Mouse (Mus musculus): ENCODE results near the gene Nedd4. TPM values are rescaled to one million over a fixed set of nuclear protein-coding genes. Genes with fewer than 3 reads are reported as not detected.
A peak's percentile ranks its signal among the peaks of the same experiment; 100 is the strongest.
"Not testable (repeated sequence)": the region's sequence is repeated elsewhere in the genome, so short reads cannot be mapped to it uniquely, and the experiment has no call there.

Nedd4 gene
- total RNA-seq, 1 experiment from 2014 or later, result 493 TPM

DNA sequence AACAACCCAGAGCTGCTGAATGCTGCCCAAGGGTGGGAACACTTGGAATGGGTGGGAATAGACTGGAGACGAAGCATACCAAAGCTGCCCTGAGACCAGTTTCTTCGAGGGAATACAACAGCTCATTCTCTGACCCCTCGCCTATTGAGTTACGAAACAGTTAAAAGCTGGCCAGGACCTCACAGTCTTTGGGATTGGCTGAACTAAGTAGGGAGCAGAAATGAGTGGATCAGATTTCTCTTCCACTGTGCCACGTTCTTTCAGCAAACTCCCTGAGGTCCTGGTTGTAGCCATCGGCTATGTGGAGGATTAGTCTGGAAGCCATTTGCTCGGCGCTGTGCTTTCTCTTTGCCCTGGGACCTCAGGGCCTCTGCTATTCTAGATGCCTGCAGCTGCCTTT lies 9.2 kb upstream of the Nedd4 start:
- DNase-seq, result peak; percentile 55

DNA sequence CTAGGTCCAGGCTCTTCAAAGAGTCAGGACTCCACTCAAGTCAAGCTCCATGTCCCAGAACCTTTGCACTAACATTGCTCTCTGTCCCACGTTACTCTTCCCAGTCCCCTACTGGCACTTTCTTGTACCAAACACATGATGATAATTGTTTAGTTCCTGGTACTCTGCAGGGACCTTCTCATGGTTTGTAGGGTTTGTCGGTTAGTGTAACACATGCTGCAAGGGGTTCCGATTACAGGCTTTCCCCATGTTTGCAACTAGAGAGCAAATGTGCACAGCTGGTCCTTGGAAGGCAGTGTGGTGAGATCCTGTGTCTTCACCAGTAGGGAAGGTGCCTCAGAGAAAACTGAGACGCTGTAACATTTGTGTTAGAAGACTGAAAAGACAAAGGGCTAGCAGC lies 8.6 kb upstream of the Nedd4 start:
- DNase-seq, result no peak

DNA sequence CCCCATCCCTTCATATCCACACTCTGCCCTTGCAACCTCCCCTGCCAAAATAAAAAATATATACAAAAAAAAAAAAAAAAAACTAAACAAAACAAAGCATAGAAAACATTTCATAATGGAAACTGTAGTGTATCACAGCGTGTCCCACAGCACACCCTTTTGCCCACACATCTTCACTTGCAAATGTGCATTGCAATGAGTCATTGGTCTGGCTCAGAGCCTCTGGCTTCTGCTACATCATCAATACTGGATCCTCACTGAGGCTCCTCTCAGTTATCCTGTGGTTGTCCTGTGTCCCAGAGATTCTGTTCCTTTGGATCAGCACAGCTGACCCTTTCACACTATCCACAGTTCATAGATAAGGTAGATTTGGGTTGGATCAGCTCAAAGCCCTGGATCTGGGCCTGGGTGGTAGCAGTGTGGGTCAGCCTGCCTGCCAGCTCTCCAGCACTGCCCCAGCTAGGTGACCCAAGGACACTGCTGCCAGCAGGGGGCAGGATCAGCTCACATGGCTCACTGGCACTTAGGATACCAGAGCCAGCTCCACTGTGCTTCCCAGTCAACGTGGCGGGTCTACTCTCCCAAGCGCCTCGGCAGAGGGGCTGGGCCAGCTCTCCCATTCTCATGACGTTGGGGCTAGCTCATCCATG lies 7.4 kb upstream of the Nedd4 start:
- DNase-seq, result peak; percentile 92

DNA sequence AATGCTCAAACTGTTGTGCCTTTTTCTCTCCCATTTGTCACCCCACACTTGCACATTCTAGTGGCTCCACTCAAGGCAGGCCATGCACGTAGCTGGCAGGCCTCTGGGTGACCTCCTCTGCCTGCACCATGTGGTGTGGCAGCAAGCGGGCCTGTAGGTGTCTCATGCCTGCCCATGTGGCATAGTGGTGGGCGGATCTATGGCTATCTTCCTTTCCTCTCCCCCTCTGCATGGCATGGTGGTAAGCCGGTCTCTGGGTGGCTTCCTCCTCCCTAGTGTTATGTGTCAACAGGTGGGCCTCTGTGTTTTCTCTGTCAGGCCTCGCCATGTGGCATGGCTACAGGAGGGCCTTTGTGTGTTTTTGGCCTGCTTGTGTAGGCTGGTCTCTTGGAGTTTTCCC lies 6.5 kb upstream of the Nedd4 start:
- no peak for DNase-seq

DNA sequence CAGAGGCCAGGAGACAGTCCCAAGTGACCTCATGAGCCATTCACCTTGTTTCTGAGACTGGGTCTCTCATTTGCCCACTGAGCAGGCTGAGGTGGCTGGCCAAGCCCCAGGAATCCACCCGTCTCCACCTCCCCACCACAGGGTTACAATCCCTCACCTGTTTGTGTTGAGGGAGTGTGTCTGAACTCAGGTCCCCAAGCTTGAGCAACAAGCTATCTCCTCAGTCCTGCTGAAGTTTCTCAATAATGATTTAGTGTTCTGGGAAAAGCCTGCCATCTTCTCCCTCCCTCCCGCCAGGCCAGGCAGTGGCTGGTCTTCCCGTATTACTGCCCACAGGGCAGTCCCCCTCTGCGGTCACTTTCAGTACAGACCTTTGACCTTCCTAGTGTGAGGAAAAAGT lies 5.7 kb upstream of the Nedd4 start:
- no peak for DNase-seq

DNA sequence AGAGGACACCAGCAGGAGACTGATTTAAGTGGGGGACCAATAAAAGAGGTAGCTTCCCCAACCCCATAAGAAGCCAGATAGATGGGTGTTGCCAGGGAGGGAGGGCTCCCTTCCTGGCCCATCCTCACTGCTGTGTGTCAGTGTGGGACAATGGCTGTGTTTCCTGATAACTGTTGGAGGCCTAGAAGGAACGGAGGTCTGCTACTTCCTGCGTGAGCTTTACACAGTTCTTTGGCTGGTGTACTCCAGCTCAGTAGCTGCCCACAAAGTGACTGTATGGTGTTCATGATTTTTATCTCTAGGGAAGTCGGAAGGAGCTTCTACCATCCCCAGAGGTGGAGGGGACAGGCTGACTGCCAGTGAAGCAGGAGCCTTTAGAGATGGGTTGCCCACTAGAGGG lies 5.2 kb upstream of the Nedd4 start:
- DNase-seq, result no peak

DNA sequence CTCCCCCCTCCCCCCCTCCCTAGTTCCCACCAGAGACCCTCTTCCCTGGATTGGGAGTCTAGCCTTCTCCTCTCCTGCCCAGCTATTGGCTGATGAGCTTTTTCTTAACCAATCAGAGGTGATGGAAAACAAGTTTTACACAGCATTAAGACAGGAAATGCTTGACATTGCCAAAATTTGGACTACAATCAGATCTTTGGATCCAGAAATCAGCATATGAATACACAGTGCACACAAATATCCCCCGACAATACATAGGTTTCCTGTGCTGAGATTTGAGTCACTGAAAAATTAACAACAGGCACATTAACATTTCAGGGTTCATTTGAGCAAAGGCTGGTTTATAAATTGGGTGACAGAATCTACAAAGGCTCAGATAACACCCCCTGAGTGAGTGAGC lies 4.5 kb upstream of the Nedd4 start:
- no peak for DNase-seq

DNA sequence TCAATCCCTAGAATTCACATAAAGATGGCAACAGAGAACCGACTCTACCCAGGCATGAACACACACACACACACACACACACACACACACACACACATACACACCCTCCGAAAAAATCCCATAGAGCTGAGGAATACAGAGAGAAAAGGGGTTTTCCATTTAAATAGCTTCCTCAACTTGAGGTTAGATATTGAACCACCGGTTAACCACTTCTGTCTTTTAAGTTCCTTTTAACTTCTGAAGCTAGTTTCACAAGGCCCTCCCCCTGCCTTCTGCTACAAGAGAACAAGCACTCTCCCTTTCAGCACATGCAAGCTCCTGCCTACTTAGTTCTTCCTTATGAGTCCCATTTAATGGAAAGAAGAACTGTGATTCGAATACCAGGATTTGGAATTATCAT lies 2.0 kb upstream of the Nedd4 start:
- DNase-seq, result no peak

DNA sequence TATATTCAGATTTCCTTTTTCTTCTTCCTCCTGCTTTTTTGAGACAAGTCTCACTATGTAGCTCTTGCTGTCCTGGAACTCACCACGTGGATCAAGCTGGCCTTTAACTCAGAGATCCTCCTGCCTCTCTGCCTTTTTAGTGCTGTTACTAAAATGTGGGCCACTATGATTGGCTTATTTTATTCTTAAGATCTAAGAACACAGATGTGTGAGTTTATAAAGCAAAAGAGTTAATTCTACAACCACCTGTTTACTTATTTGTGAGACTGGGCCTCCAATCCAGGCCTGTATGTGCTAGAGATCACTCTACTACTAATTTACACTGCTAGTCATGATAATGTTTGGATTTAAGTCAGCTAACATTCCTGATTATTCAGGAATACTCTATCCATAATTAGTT lies 1.2 kb upstream of the Nedd4 start:
- no peak for DNase-seq

DNA sequence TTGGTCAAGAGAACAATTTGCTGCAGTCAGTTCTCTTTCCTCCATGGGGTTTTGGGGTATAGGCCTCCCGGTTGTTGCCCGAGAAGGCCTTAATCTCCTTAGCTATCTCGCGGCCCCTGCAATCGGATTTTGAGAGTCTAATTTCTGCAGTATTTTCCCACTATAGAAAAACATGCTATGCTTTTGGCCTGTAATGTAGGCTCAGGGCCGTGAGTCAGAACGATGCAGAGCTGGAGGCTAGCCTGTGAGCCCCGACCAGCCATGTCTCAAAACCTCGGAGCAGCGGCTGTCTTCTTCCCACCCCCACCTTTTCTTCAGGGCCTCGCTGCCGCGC lies 618 bp upstream of the Nedd4 start:
- no peak for DNase-seq

DNA sequence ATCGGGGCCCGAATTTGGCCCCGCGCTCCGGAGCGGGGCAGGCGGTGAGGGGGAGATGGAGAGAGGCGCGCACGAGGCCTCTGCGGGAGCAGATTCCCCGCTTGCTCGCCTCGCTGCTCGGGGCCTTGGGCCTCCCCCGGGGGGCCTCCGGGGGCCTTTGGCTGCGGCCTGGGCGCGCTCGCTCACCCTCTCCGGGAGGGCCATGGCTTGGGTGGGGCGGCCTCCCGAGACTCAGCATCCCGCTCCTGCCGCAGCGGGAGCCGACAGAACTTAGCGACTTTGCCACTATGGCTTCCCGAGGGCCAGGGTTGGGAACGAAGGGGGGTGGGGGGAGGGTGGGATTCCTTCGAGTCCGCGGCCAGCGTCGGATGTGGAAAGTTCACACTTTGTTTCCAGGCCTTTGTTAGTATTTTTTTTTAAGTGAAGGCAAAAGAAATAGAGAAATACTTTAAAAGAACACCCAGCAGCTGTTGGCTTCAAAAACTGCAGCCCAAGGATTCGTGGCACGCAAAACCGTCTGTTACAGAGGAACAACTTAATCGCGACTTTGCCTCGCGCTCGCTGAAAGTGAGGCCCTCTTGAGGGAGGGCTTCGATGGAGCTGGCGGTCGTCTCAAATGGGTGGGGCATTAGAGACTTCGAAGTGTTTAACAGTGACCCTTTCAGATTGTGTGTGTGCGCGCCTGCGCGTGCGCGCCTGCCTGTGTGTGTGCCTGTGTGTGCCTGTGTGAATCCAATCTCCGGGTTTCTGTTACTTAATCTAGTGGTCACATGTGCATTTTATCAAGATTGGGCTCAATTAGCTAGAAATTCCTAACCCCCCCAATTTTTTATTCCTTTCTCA lies 766 bp downstream of the Nedd4 start:
- peak; percentile 89 for DNase-seq

DNA sequence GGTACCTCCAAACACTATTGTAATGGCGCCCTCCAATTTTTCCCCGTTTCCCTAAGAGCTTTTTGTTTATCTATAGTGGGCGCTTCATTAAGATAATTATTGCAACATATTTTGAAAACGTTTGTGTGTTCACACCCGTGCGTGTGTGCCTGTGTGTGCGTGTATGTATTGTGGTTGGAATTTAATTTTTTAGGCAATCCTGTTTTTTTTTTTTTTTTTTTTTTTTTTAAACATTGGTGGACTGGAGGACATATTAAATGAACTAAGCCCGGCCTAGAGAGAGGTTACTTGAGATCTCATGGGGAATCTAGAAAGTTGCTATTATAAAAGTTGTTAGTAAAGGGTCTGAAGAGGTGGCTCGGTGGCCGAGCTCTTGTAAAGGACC lies 1.4 kb downstream of the Nedd4 start:
- no peak for DNase-seq

DNA sequence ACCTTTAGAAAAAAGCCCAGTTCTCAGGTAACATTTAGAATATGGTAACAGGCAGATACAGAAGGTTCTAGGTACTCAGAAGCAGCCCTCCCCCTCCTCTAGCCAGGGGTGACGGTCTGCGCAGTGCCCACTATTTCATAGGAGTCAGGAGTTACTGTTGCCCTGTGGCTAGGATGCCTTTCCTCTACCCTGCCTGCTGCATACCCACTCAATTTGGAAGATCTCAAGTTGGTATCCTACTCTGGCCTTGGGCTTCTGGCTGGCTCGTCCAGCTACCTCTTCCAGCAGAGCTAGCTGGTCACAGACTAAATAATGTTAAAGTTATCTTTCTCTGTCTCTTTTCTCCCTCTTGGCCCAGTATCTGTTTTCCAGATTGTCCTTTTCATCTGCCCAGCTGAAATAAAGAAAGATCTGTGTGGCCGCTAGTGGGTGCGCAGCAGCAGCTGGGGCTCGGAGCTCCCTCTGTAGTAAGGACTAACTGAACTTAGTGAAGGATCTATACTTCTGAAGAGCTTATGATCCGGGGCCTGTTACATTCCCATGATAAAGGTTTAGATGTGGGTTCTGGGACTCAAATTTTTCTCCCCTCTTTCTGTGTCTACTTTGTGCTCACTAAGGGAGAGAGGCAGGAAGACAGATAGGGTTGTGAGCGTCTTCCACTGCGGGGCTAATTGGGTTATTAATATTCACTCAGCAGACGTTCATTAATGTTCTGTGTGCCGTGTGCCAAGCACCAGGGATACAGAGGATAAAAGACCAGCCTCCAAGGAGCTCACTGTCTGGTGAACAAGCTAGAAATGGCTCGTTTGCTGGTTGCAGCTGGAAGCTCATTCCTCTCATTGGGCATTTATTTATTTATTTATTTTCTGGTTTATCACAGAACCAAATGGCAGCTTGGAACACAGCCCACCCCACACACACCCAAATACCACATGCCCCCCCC lies 2.5 kb downstream of the Nedd4 start:
- DNase-seq, result no peak

DNA sequence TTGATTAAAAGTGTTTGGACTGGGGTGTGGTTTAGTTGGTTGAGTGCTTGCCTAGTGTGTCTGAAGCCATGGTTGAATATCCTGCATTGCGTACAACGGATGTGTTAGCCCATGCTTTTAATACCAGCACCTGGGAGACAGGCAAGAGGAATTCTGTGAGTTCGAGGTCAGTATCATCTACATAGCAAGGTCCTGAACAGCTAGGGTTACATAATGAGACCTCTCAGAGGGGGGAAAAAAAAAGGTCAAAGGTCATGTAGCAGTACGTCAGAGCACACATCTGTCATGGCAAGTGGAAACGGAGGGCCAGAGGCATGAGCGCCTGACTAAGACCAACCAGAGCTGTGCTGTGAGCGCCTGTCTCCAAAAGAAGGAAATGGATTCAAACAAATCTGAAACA lies 3.4 kb downstream of the Nedd4 start:
- no peak for DNase-seq

DNA sequence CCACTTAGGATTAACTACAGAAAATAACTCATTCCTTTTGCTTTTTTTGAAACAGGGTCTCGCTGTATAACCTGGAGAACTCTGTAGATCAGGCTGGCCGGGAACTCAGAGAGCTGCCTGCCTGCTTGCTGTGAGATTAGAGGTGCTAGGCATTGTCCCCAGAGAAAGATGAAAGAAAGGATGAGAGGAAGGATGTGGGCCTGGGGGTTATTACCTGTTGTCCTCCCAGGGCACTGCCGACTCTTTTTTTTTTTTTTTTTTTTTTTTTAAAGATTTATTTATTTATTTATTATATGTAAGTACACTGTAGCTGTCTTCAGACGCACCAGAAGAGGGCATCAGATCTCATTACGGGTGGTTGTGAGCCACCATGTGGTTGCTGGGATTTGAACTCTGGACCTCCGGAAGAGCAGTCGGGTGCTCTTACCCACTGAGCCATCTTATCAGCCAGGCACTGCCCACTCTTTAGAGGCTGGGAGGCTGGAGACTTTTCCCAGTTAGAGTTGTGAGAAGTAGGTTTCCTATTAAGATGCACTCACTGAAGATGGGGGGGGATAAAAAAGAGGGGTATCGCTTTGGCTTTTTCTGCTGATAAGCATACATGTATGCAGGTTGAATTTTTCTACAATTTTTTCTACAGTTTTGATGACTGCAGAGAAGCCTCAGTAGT lies 4.3 kb downstream of the Nedd4 start:
- DNase-seq, result not testable (repeated sequence)

DNA sequence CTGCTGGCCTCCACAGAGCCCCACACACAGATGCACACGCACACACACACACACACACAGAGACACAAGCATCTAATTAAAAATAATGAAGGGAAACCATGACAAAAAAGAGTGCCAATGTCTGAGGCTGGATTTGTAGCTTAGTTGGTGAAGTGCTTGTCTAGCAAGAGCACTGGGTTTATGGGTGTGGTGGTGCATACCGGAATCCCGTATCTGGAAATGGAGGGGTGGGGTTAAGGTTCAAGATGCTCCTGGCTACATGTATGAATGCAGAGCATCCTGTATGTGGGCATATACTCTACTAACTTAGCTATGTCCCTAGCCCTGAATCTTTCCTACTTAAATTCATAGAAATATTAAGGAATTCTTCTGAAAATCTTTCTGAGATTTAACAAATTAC lies 5.0 kb downstream of the Nedd4 start:
- DNase-seq, result no peak

DNA sequence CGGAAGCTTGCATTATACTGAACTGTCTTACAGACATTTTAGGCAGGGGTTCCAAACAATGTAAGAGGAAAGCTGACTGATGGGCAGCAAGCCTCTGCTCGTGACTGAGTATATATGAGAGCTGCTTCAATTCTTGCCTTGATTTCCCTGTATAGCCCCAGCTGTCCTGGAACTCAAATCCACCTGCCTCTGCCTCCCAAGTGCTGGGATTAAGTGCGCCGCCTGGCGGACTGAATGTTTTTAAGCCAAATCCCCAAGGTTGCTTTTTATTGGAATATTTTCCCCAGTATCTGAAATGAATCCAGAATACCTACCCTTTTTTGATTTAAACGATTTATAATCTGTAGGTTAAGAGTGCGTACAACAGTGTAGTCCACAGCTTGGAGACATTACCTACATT lies 7.2 kb downstream of the Nedd4 start:
- no peak for DNase-seq

DNA sequence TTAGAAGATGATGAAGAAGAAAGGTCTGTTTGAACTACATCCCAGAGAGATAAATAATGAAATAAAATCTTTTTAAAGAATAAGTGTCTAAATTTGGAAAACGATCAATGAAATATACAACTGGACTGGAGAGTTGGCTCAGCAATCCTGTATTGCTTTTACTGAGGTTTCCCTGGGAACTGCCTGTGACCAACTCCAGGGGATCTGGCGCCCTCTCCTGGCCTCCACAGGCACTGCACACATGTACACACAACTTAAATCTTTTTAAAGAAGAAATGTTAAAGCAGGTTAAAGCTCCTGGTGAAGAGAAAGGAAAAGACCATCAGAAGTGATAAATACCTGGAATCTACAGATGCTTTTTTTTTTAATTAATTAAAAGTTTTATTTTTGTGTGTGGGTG lies 10.2 kb downstream of the Nedd4 start:
- DNase-seq, result peak; percentile 92

DNA sequence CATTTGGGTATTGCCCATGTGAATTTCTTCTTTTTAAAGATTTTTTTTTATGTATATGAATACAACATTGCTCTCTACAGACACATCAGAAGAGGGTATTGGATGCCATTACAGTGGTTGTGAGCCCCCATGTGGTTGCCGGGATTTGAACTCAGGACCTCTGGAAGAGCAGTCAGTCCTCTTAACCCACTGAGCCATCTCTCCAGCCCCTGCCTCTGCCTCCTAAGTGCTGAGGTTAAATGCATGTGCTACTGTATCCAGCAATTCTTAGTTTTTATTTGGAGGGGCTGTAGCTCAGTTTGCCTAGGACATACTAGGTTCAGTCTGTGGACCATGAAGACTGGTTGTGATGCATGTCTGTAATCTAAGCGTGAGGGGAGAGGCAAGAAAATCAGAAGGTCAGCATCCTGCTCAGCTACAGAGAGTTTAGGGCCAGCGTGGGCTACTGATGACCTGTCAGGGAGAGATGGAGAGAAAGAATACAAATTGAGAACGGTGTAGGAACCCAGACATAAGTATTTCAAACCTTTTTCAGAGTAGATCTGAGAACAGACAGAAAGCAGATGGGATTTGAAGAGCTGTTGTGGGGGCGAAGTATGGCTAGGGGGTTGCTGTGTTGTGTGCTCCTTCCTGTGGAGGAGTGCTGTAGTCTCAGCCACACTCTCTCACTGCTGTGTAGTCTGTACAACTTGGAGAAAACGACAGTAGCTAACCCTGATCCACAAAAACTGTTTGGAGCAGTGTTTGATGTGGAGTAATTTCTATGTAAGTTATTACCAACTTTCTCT lies 13.0 kb downstream of the Nedd4 start:
- no peak for DNase-seq

DNA sequence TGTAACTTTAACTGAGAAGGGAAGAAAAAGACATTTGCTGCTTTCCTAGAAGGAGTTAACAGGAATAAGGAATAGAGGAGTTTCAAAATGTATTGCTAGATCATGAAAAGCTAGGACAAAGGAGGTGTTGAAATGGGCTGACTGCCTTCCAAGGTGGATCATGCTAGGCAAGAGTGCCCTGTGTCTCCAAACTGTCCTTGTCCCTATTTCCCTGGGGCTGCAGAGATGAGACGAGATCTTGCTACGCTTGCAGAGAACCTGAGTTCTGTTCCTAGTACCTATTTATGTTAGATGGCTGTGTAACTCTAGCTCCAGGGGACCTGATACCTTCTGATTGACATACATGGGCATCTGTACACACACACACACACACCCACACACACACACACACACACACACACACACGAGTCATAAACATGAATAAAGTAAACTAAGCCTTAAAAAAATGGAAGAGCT lies 13.6 kb downstream of the Nedd4 start:
- DNase-seq, result no peak

DNA sequence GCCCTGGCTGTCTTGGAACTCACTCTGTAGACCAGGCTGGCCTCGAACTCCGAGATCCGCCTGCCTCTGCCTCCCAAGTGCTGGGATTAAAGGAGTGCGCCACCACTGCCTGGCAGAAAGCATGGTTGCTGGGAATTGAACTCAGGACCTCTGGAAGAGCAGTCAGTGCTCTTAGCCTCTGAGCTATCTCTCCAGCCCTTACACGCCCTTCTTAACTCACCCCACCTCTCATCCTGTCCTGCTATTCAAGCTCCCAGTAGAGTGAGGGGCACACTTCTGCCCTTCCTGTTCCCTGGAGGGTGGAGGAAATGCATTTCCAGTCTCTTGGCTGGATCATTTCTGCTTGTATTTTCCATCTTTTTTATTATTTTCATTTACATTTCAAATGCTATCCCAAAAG lies 15.5 kb downstream of the Nedd4 start:
- DNase-seq, result no peak

DNA sequence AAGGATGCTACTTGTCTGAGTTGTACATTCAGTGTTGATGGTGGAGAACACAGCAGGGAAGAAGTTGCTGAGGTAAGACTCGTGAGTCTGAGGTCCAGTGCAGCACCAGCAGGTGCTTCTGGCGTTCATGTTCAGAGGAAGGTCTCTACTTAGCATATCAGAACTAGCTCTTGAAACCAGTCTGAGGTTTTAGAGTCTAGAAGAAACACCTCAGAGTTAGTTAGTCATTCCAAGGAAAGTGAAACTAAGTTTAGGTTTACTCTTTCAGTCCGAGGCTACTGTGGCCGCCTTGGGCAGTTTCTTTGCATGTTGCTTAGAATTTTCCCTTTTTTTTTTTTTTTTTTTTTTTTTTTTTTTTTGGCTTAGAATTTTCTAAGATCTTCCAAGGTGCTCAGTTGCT lies 16.6 kb downstream of the Nedd4 start:
- DNase-seq, result no peak

All from adrenal gland, postnatal 14 days (tissue).